In genomic region chr3:28558328-28558871, GRCm38 (mm10) we compare ENCODE assay signal across 8 mouse cellular contexts.
DNase-seq lines count a peak whose midpoint lies in the region; ATAC-seq and TF ChIP-seq lines count a peak whose summit lies in the region.
"Had no signal": no experiment of that assay in that cellular context is flagged by ENCODE, and none has a peak within 500 bp of the region (broad histone marks: within the 10 kb centered on the region; RNA-seq: fewer than 3 reads in every experiment).

No protein-coding gene starts in this region.

- peak; percentile 32 for DNase-seq in retina, postnatal 1 day
- no peak for DNase-seq in retina, embryonic 14.5 days (ENCODE audit: low spot score)
- peak; percentile 64 to 67 for DNase-seq in left cerebral cortex, adult 2 months (ENCODE audit: extremely low spot score in 1 of 2, low spot score in 2 of 2)
- DNase-seq in thymus, postnatal 36 days, result no peak
- no peak for DNase-seq in spleen, postnatal 36 days (ENCODE audit: low spot score in 2 of 2)

- no peak overlapping the region for H3K4me2 ChIP-seq in forebrain, embryonic 13.5 days
- no peak overlapping the region for H3K4me2 ChIP-seq in neural tube, embryonic 15.5 days

- H3K9me3 ChIP-seq in forebrain, embryonic 13.5 days (replicated peaks), result no peaks in the 10 kb centered on the region
- H3K9me3 ChIP-seq in neural tube, embryonic 15.5 days (replicated peaks), result no peaks in the 10 kb centered on the region

- no peaks in the 10 kb centered on the region for H3K27me3 ChIP-seq in forebrain, embryonic 13.5 days
- no peaks in the 10 kb centered on the region for H3K27me3 ChIP-seq in neural tube, embryonic 15.5 days (replicated peaks)

- WGBS in forebrain, embryonic 13.5 days, result 44% methylated on average over 4 of the region's 4 CpGs
- 56% methylated on average over 4 of the region's 4 CpGs for whole genome bisulfite sequencing in neural tube, embryonic 15.5 days

- no peak overlapping the region for H3K4me3 ChIP-seq in forebrain, embryonic 13.5 days
- H3K4me3 ChIP-seq in left cerebral cortex, adult 2 months, result no peak overlapping the region
- no peak overlapping the region for H3K4me3 ChIP-seq in neural tube, embryonic 15.5 days (replicated peaks)

- no peak for TF ChIP-seq CTCF in left cerebral cortex, adult 2 months (IDR thresholded peaks at IDR 0.05)

- intact Hi-C loops in left cerebral cortex, adult 2 months (cut with DNase I), result loop anchor here (5.0 to 10.0 kb wide), 4 partner anchors 154 to 296 kb away; partner anchors contain the start of gene Tnik

- peaks cover 43% of the 10 kb centered on the region for H3K4me1 ChIP-seq in forebrain, embryonic 13.5 days
- H3K4me1 ChIP-seq in neural tube, embryonic 15.5 days, result peaks cover 32% of the 10 kb centered on the region

- H3K36me3 ChIP-seq in forebrain, embryonic 13.5 days (ENCODE audit: poor library complexity, severe bottlenecking), result peaks cover under 1% of the 10 kb centered on the region
- H3K36me3 ChIP-seq in neural tube, embryonic 15.5 days, result no peaks in the 10 kb centered on the region; the same call in 1 of the 2 replicates

- H3K9ac ChIP-seq in forebrain, embryonic 13.5 days, result no peak overlapping the region; the same call in 1 of the 2 replicates
- H3K9ac ChIP-seq in neural tube, embryonic 15.5 days (replicated peaks), result no peak overlapping the region

- ATAC-seq in forebrain, embryonic 13.5 days, result peak; percentile 86
- peak; percentile 84 for ATAC-seq in neural tube, embryonic 15.5 days (ENCODE audit: low FRiP score)

- H3K27ac ChIP-seq in forebrain, embryonic 13.5 days, result peak overlapping the region; percentile 49
- peak overlapping the region; percentile 82 for H3K27ac ChIP-seq in left cerebral cortex, adult 2 months
- H3K27ac ChIP-seq in neural tube, embryonic 15.5 days (replicated peaks), result peak overlapping the region; percentile 67
- H3K27ac ChIP-seq: kidney, postnatal 0 days had no signal

Comparison
In these comparisons a context has a peak if more than half of its experiments do, and no peak if none do; other contexts are left out.
1. DNase-seq: peak in retina, postnatal 1 day (single experiment) and left cerebral cortex, adult 2 months (2 of 2); none in retina, embryonic 14.5 days (single experiment), thymus, postnatal 36 days (0 of 2) and spleen, postnatal 36 days (0 of 2).
2. Peak in every context shown above with its lines, with median percentiles within 50 percentile points of each other: H3K27ac ChIP-seq.